Mouse (Mus musculus): ENCODE results near the gene Gabrd. TPM values are rescaled to one million over a fixed set of nuclear protein-coding genes. Genes with fewer than 3 reads are reported as not detected.
A peak's percentile ranks its signal among the peaks of the same experiment; 100 is the strongest.

Gene Gabrd
- total and polyA plus RNA-seq, 3 experiments = 0.08 TPM; not detected in 2

- peaks cover 68% of the 10 kb centered on the region for H3K27me3 ChIP-seq (replicated peaks)
- no peak overlapping the region for H3K4me2 ChIP-seq (ENCODE audit: insufficient read depth, low read depth, poor library complexity, severe bottlenecking)
- in situ Hi-C loops (cut with MboI; ENCODE audit: low pct_ligation_motif_present, low pct_unique_long_range_greater_than_20kb, low sequenced_read_pairs) = no loop called here
- no peak for DNase-seq (ENCODE audit: extremely low read depth)
- no peaks in the 10 kb centered on the region for H3K36me3 ChIP-seq (replicated peaks in 1 of 2; ENCODE audit: control insufficient read depth in 1 of 2, insufficient read depth in 1 of 2, low read length in 1 of 2)
- TF ChIP-seq TCF12 (IDR thresholded peaks at IDR 0.05; ENCODE audit: low read depth, low read length) (no peak), MYC (IDR thresholded peaks at IDR 0.05; ENCODE audit: low read depth, low read length) (no peak), NRF1 (IDR thresholded peaks at IDR 0.05; ENCODE audit: low read depth, low read length) (no peak), CHD1 (IDR thresholded peaks at IDR 0.05; ENCODE audit: low read depth, low read length) (no peak), ETS1 (conservative IDR thresholded peaks at IDR 0.05; ENCODE audit: low read depth, low read length) (no peak), PAX5 (IDR thresholded peaks at IDR 0.05; ENCODE audit: low read length) (no peak), RAD21 (IDR thresholded peaks at IDR 0.05; ENCODE audit: low read depth, low read length) (no peak), ELF1 (IDR thresholded peaks at IDR 0.05; ENCODE audit: low read depth, low read length) (no peak), SIN3A (IDR thresholded peaks at IDR 0.05; ENCODE audit: low read length) (no peak), POLR2AphosphoS2 (IDR thresholded peaks at IDR 0.05; ENCODE audit: low read depth, low read length) (no peak), MAZ (IDR thresholded peaks at IDR 0.05; ENCODE audit: low read depth, low read length) (no peak), MXI1 (IDR thresholded peaks at IDR 0.05; ENCODE audit: low read depth, low read length) (no peak), USF2 (conservative IDR thresholded peaks at IDR 0.05; ENCODE audit: low read depth, low read length) (no peak)
- H3K9me3 ChIP-seq (replicated peaks; ENCODE audit: low read length) = peaks cover 16% of the 10 kb centered on the region
- no peak overlapping the region for H3K9ac ChIP-seq (ENCODE audit: insufficient read depth, low read depth)
- peaks cover 0 to 3% of the 10 kb centered on the region in 2 experiments; a peak in 1 of 4 replicates for H3K4me1 ChIP-seq (ENCODE audit: control insufficient read depth in 1 of 2, insufficient read depth in 2 of 2)
- no peaks in the 10 kb centered on the region for H3K79me2 ChIP-seq (replicated peaks; ENCODE audit: control insufficient read depth, extremely low read depth, insufficient read depth, poor library complexity, severe bottlenecking)
- no peak overlapping the region for H3K4me3 ChIP-seq (replicated peaks in 1 of 3; ENCODE audit: low read depth in 2 of 3, low read length in 2 of 3, poor library complexity in 1 of 3)
- no peak overlapping the region for H3K27ac ChIP-seq (ENCODE audit: insufficient read depth, low read depth)
- dilution Hi-C loops (cut with MboI; ENCODE audit: extremely low pct_ligation_motif_present, extremely low pct_unique_long_range_greater_than_20kb, low sequenced_read_pairs) = no loop called here
Observed at GRCm38 (mm10) chr4:155401121-155401520, 3.2 kb upstream of the Gabrd start.

GRCm38 (mm10) chr4:155398222-155398540, 269 bp upstream of the Gabrd start:
- no peak overlapping the region for H3K4me3 ChIP-seq (replicated peaks in 1 of 3; ENCODE audit: low read depth in 2 of 3, low read length in 2 of 3, poor library complexity in 1 of 3)
- in situ Hi-C loops (cut with MboI; ENCODE audit: low pct_ligation_motif_present, low pct_unique_long_range_greater_than_20kb, low sequenced_read_pairs) (no loop called here), dilution Hi-C loops (cut with MboI; ENCODE audit: extremely low pct_ligation_motif_present, extremely low pct_unique_long_range_greater_than_20kb, low sequenced_read_pairs) (no loop called here)
- no peaks in the 10 kb centered on the region for H3K36me3 ChIP-seq (replicated peaks in 1 of 2; ENCODE audit: control insufficient read depth in 1 of 2, insufficient read depth in 1 of 2, low read length in 1 of 2)
- no peaks in the 10 kb centered on the region for H3K79me2 ChIP-seq (replicated peaks; ENCODE audit: control insufficient read depth, extremely low read depth, insufficient read depth, poor library complexity, severe bottlenecking)
- no peak for TF ChIP-seq CTCF (conservative IDR thresholded peaks at IDR 0.05 in 1 of 2, IDR thresholded peaks at IDR 0.05 in 1 of 2; ENCODE audit: low read depth in 2 of 2, low read length in 2 of 2)
- TF ChIP-seq SMC3 (IDR thresholded peaks at IDR 0.05; ENCODE audit: low read depth, low read length) = no peak
- no peak for TF ChIP-seq ZMIZ1 (IDR thresholded peaks at IDR 0.05; ENCODE audit: low read depth, low read length)
- no peak for TF ChIP-seq MEF2A (IDR thresholded peaks at IDR 0.05; ENCODE audit: borderline replicate concordance, low read depth, low read length)
- no peak for TF ChIP-seq RAD21 (IDR thresholded peaks at IDR 0.05; ENCODE audit: low read depth, low read length)
- TF ChIP-seq UBTF (IDR thresholded peaks at IDR 0.05; ENCODE audit: low read depth, low read length) = no peak
- TF ChIP-seq HCFC1 (IDR thresholded peaks at IDR 0.05; ENCODE audit: low read depth, low read length) = no peak
- no peak for TF ChIP-seq E2F4 (IDR thresholded peaks at IDR 0.05; ENCODE audit: insufficient replicate concordance, low read depth, low read length)
- no peak for TF ChIP-seq BHLHE40 (IDR thresholded peaks at IDR 0.05; ENCODE audit: low read depth, low read length)
- TF ChIP-seq ZKSCAN1 (IDR thresholded peaks at IDR 0.05; ENCODE audit: borderline replicate concordance, low read depth, low read length) = no peak
- no peak for TF ChIP-seq CHD1 (IDR thresholded peaks at IDR 0.05; ENCODE audit: low read depth, low read length)
- no peak for TF ChIP-seq MAX (IDR thresholded peaks at IDR 0.05; ENCODE audit: low read length)
- no peak for TF ChIP-seq USF2 (conservative IDR thresholded peaks at IDR 0.05; ENCODE audit: low read depth, low read length)
- no peak for TF ChIP-seq JUN (IDR thresholded peaks at IDR 0.05; ENCODE audit: insufficient read depth, low read depth, low read length)
- no peak for TF ChIP-seq SIN3A (IDR thresholded peaks at IDR 0.05; ENCODE audit: low read length)
- H3K27me3 ChIP-seq (replicated peaks) = peaks cover 85% of the 10 kb centered on the region
- no peak for DNase-seq (ENCODE audit: extremely low read depth)
- H3K9ac ChIP-seq (ENCODE audit: insufficient read depth, low read depth) = no peak overlapping the region
- no peak overlapping the region for H3K27ac ChIP-seq (ENCODE audit: insufficient read depth, low read depth)
- H3K4me1 ChIP-seq (ENCODE audit: control insufficient read depth in 1 of 2, insufficient read depth in 2 of 2) = peaks cover 0 to 3% of the 10 kb centered on the region in 2 experiments; a peak in 1 of 4 replicates
- peak overlapping the region; percentile 81; the same call in 1 of the 2 replicates for H3K4me2 ChIP-seq (ENCODE audit: insufficient read depth, low read depth, poor library complexity, severe bottlenecking)
- peaks cover 8% of the 10 kb centered on the region for H3K9me3 ChIP-seq (replicated peaks; ENCODE audit: low read length)

Measured in CH12.LX (cell line).